Mouse (Mus musculus) midbrain, embryonic 13.5 days (tissue): ENCODE measurements at regions not wholly inside any gene's neighbourhood (a gene's known extent, or its start where the extent isn't known, plus 50 kb on each side); places are given as distances from the start of the nearest gene placed in this dataset.
A peak's percentile ranks its signal among the peaks of the same experiment; 100 is the strongest.

Source experiments
- ATAC-seq: fragments of 200-750 bp; cut with Nextera tagmentation; 2 replicates; pipeline ENCODE4 v1.8.0; 2017; ENCODE audit warnings: mild to moderate bottlenecking, moderate TSS enrichment, moderate library complexity
- H3K27ac ChIP-seq: fragments of 300-500 bp; sonication (generic); 2 replicates; pipeline ENCODE4 v1.5.1; 2015; ENCODE audit warnings: inconsistent platforms, mild to moderate bottlenecking, moderate library complexity
- H3K27me3 ChIP-seq: fragments of 300-500 bp; sonication (generic); 2 replicates; pipeline ENCODE4 v1.6.1; 2015; ENCODE audit warnings: mild to moderate bottlenecking, inconsistent platforms
- H3K36me3 ChIP-seq: fragments of 300-500 bp; sonication (generic); 2 replicates; pipeline ENCODE4 v1.6.1; 2015; ENCODE audit warnings: mild to moderate bottlenecking, inconsistent platforms
- H3K4me1 ChIP-seq: fragments of 300-500 bp; sonication (generic); replicated peaks from 2 replicates; pipeline ENCODE4 v1.6.1; 2015; ENCODE audit warnings: inconsistent platforms
- H3K4me2 ChIP-seq: fragments of 300-500 bp; sonication (generic); replicated peaks from 2 replicates; pipeline ENCODE4 v1.6.1; 2015; ENCODE audit warnings: moderate library complexity, mild to moderate bottlenecking, inconsistent platforms
- H3K4me3 ChIP-seq: fragments of 300-500 bp; sonication (generic); replicated peaks from 2 replicates; pipeline ENCODE4 v1.5.1; 2015; ENCODE audit warnings: mild to moderate bottlenecking, inconsistent platforms
- H3K9ac ChIP-seq: fragments of 300-500 bp; sonication (generic); replicated peaks from 2 replicates; pipeline ENCODE4 v1.6.1; 2015; ENCODE audit warnings: mild to moderate bottlenecking, inconsistent platforms
- H3K9me3 ChIP-seq: fragments of 300-500 bp; sonication (generic); 2 replicates; pipeline ENCODE4 v1.6.1; 2016; ENCODE audit warnings: mild to moderate bottlenecking, inconsistent platforms
- WGBS: fragments of 180-500 bp; shearing (Covaris S2); methylation state at CpG from one replicate; pipeline ENCODE4 v1.1.7; 2015; 5-methylcytosine and 5-hydroxymethylcytosine counted together

DNA sequence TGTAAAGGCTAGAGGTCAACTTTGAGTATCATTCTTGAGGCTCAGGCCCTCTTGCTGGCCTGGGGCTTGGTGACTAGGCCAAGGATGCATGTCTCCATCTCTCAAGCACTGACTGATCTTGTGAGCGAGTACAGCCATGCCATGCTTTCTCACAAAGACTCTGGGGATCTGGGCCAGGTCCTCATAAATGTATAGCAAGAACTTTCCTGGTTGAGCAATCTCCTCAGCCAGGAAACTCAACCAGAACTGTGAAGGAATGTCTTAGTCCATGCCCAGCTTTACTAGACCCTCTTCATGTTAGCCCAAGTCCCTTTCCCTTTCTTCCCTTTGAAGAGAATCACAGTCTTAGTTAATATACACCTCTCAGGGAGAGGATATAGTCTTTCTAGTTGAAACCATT, 96.9 kb upstream of the Frmd6 start:
- no peak overlapping the region for H3K4me2 ChIP-seq
- H3K9ac ChIP-seq = no peak overlapping the region
- H3K4me3 ChIP-seq = no peak overlapping the region
- WGBS = 97% methylated on average over 1 of the region's 1 CpGs
- ATAC-seq = no peak
- H3K27me3 ChIP-seq = no peaks in the 10 kb centered on the region
- H3K4me1 ChIP-seq = no peaks in the 10 kb centered on the region
- H3K36me3 ChIP-seq = no peaks in the 10 kb centered on the region
- H3K27ac ChIP-seq = no peak overlapping the region
- no peaks in the 10 kb centered on the region for H3K9me3 ChIP-seq

DNA sequence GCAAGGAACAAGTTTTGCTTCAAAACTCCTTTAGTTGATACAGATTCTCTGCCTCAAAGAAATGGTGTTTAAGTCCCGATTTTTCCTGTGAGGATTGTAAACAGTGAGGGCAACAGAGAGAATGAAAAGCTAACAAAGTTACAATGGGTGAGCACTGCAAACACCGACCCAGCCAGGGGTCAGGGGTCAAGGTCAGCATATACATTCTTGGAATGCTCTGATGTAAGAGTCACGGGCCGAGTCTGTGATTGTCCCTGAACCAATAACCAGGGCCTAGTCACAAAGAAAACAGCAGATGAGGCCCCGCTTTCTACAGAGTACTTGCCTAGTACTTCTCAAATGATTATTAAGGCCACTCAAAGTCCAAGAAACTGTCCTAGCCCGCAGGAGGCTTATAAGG, 95.4 kb upstream of the Frmd6 start:
- Histone ChIP-seq H3K36me3 (no peaks in the 10 kb centered on the region), H3K9ac (no peak overlapping the region), H3K4me2 (no peak overlapping the region), H3K27me3 (no peaks in the 10 kb centered on the region), H3K9me3 (no peaks in the 10 kb centered on the region), H3K4me3 (no peak overlapping the region), H3K27ac (no peak overlapping the region), H3K4me1 (no peaks in the 10 kb centered on the region)
- no peak for ATAC-seq
- WGBS = 46% methylated on average over 6 of the region's 6 CpGs

DNA sequence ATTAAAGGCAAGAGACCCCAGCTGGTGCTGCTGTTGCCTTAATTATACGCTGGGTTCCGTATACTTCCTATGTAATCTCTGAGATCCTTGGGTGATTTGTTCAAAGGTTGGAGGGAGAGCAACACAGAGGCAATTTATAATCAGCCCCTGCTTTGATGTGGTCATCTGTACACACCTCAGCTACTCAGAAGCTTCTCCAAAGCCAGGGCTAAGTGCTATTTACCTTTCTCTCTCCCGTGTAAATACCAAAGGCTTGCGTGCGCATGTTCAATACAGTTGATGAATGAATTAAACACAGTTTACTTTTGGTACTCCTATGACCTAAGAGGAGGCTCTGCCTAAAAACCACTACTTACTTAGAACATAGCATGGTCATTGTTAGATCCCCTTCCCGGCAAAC, 93.8 kb upstream of the Frmd6 start:
- Histone ChIP-seq H3K9me3 (no peaks in the 10 kb centered on the region), H3K27me3 (no peaks in the 10 kb centered on the region), H3K4me3 (no peak overlapping the region), H3K4me1 (no peaks in the 10 kb centered on the region), H3K36me3 (no peaks in the 10 kb centered on the region), H3K9ac (no peak overlapping the region), H3K27ac (no peak overlapping the region), H3K4me2 (no peak overlapping the region)
- no peak for ATAC-seq
- 79% methylated on average over 6 of the region's 6 CpGs for WGBS

DNA sequence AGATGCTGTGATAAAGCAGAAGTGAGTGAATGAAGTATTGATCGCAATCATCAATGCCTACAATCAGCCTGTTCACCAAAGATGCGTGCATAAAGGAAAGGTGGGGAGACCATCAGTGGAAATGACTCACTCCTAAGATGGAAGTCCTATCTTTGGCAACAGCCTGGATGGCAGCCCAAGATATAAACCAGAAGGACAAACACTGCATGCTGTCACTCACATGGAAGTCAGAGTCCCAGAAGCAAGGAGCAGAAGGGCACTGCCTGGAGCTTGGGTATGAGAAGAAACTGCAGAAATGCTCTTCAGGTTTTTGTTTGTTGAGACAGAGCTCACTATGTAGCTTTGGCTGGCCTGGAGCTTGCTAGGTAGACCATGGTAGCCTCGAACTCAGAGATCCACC, 92.7 kb upstream of the Frmd6 start:
- WGBS = 93% methylated on average over 3 of the region's 3 CpGs

DNA sequence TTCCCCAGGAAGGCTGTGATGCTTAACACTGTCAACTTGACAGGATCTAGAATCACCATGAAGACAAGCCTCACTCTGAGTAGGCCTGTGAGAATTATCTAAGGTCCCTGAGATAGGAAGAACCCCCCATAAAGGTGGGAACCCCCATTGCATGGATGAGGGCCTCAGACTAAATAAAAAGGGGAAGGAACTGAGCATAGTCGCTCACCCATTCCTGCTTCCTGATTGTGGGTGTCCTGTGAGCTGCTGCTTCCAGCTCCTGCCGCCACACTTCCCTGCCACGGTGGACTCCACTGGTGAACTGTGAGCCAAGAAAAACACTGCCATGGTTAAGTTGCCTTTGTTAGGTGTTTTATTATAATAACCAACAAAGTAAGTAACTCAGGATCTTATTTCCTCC, 86.8 kb upstream of the Frmd6 start:
- no peak for ATAC-seq

More for the DNA sequence above, 92.7 kb upstream of the Frmd6 start:
- Histone ChIP-seq H3K9ac (no peak overlapping the region), H3K9me3 (no peaks in the 10 kb centered on the region), H3K27ac (no peak overlapping the region), H3K27me3 (no peaks in the 10 kb centered on the region), H3K4me3 (no peak overlapping the region), H3K36me3 (no peaks in the 10 kb centered on the region), H3K4me2 (no peak overlapping the region), H3K4me1 (no peaks in the 10 kb centered on the region)
- no peak for ATAC-seq

DNA sequence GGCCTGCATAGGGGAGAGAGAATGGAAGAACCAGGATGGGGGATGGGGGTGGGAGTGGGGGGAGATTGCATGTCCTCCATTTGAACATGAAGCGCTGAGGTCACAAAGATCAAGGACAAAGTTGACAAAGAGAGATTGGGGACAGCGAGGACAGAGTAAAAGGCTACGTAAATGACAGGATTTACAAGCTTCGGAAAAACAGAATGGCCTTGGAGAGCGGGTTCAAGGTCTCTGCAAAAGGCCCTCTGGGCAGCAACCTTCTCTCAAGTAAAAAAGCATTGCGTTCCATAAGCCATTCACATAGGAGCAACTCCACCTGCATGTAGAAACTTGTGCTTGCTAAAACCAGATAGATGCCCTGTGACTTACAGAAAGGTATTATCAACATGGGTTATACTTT, 86.0 kb upstream of the Frmd6 start:
- H3K36me3 ChIP-seq = no peaks in the 10 kb centered on the region
- H3K4me1 ChIP-seq = no peaks in the 10 kb centered on the region
- ATAC-seq = no peak
- H3K27ac ChIP-seq = no peak overlapping the region
- H3K9me3 ChIP-seq = no peaks in the 10 kb centered on the region
- WGBS = 93% methylated on average over 6 of the region's 6 CpGs
- H3K9ac ChIP-seq = no peak overlapping the region
- H3K4me2 ChIP-seq = no peak overlapping the region
- H3K27me3 ChIP-seq = no peaks in the 10 kb centered on the region
- H3K4me3 ChIP-seq = no peak overlapping the region

More for the DNA sequence above, 86.8 kb upstream of the Frmd6 start:
- H3K36me3 ChIP-seq = no peaks in the 10 kb centered on the region
- no peaks in the 10 kb centered on the region for H3K4me1 ChIP-seq
- no peaks in the 10 kb centered on the region for H3K27me3 ChIP-seq
- no peak overlapping the region for H3K4me2 ChIP-seq
- 91% methylated on average over 3 of the region's 3 CpGs for WGBS
- no peaks in the 10 kb centered on the region for H3K9me3 ChIP-seq
- no peak overlapping the region for H3K4me3 ChIP-seq
- H3K9ac ChIP-seq = no peak overlapping the region
- H3K27ac ChIP-seq = no peak overlapping the region

DNA sequence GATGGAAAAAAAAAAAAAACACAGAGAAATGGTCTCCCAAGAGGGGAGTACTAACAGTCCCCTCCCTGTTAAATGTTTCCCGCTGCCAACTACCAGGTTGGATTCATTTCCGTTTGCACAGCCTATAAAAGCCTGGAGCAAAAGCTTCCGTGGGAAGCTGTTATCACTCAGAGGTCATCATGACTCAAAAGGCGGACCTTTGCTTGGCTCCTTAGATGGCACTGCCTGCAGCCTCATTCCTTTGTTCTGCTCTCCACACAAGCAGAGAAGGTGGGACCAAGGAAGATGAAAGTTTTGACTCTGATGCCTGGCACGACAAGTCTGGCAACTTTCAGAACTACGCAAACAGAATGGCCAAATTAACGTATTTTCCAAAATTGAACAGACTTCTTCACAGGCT, 85.5 kb upstream of the Frmd6 start:
- Histone ChIP-seq H3K9me3 (no peaks in the 10 kb centered on the region), H3K9ac (no peak overlapping the region), H3K27me3 (no peaks in the 10 kb centered on the region), H3K27ac (no peak overlapping the region), H3K36me3 (no peaks in the 10 kb centered on the region), H3K4me1 (no peaks in the 10 kb centered on the region), H3K4me2 (no peak overlapping the region), H3K4me3 (no peak overlapping the region)
- ATAC-seq = no peak
- 83% methylated on average over 7 of the region's 7 CpGs for WGBS

DNA sequence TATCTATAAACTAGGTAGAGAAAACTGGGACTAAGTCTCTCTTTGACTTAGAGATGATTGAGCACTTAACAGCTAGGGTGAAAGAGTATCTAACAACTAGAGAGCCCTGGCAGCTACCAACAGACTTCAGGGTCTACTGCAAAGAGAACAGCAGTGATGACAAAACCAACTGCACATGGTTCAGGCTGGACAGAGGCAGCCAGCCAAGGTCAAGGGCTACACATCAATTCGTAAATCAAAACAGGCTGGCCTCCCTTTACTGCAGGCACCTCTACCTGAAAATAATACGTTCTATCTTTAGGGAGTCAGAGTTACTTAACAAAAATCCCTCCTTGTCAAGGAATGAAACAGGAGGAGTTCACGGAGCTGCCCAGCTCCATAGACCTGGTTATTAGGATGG, 82.5 kb upstream of the Frmd6 start:
- H3K27ac ChIP-seq = no peak overlapping the region
- no peaks in the 10 kb centered on the region for H3K9me3 ChIP-seq
- H3K4me2 ChIP-seq = no peak overlapping the region
- H3K4me3 ChIP-seq = no peak overlapping the region
- H3K4me1 ChIP-seq = no peaks in the 10 kb centered on the region
- H3K9ac ChIP-seq = no peak overlapping the region
- no peak for ATAC-seq
- H3K36me3 ChIP-seq = no peaks in the 10 kb centered on the region
- 90% methylated on average over 3 of the region's 3 CpGs for WGBS
- H3K27me3 ChIP-seq = no peaks in the 10 kb centered on the region

DNA sequence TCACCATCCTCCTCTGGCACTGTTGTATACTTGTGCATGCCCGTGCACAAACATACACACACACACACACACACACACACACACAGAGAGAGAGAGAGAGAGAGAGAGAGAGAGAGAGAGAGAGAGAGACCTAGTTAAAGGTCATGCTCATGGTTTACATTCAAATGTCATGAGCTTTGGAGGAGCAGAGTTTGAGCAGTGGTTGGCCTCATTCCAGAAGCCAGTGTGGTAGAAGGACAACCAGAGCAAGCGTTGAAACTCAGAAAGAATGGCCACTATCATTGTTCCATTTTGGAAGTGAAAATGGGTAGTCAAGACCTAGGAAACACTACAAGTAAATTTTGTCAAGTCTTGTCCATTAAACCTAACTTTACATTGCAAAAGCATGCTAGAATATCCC, 79.6 kb upstream of the Frmd6 start:
- Histone ChIP-seq H3K27me3 (no peaks in the 10 kb centered on the region), H3K4me1 (0 out of 2 replicates have a peak, but pooled peaks cover 4% of the 10 kb centered on the region), H3K9me3 (no peaks in the 10 kb centered on the region), H3K9ac (no peak overlapping the region), H3K4me3 (no peak overlapping the region), H3K27ac (no peak overlapping the region), H3K36me3 (no peaks in the 10 kb centered on the region), H3K4me2 (no peak overlapping the region)
- ATAC-seq = no peak
- 82% methylated on average over 2 of the region's 2 CpGs for WGBS

DNA sequence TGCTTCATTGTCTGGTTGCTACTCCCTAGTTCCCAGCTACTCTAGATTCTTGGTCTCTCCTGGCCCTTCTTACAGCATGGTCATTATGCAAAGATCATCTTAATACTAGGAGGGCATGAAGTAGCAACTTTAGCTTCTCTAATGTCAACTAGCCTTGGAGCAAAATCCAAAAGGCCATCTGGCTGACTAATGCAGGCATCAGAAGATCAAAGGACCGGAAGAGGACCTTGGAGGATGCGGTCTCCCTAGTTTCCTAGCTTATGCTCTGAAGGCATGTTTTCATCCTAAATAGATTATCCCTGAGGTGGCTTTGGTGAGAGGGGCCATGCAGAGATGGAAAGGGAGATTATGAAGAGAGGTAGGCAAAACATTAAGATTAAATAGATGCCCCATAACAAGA, 75.7 kb upstream of the Frmd6 start:
- Histone ChIP-seq H3K9me3 (no peaks in the 10 kb centered on the region), H3K4me3 (no peak overlapping the region), H3K4me1 (peaks cover 14% of the 10 kb centered on the region), H3K36me3 (no peaks in the 10 kb centered on the region), H3K27me3 (no peaks in the 10 kb centered on the region), H3K9ac (no peak overlapping the region), H3K4me2 (no peak overlapping the region), H3K27ac (no peak overlapping the region)
- no peak for ATAC-seq
- WGBS = 76% methylated on average over 2 of the region's 2 CpGs

DNA sequence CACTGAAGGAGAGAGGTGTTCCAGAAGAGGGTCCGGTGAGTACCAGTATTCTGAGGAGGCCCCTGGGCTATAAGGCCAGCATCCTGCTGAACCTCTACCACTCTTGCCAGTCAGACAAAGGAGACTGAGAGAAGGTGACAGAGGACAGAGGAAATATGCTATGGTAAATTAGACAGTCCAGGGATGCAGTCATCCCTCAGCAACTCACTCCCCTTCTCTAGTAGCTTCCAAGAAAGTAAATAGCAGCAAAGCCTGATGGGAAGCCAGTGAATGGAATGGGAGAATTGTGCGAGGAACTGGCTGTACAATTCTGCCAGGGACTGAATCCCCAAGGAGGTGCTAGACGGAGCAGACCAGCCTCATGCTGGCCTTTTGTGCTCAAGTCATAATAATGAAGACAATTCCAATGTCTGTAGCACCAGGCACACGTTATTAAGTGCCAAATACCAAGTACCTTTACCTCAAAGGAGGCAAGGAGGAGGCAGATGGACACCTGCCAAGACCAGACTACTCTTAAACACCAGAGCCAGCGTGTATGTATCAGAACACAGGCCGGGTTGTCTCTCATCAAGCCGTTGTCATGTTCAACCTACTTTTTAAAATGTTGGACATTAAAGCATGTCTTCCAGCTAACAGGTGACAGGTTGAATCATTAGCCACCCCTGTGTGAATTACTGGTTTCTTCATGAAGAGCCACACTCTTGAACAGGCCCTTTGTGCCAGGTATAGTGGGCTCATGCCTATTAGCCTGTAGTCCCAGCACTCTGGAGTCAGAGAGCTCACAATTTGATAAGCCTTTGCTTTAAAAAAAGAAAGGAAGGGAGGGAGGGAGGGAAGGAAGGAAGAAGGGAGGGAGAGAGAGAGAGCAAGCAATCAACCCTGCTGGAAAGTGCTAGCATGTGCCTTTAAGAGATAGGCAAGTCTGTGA, 74.4 kb upstream of the Frmd6 start:
- H3K4me3 ChIP-seq = no peak overlapping the region
- H3K27me3 ChIP-seq = no peaks in the 10 kb centered on the region
- no peak for ATAC-seq
- H3K4me1 ChIP-seq = peaks cover 14% of the 10 kb centered on the region
- H3K27ac ChIP-seq = no peak overlapping the region
- H3K36me3 ChIP-seq = no peaks in the 10 kb centered on the region
- H3K4me2 ChIP-seq = no peak overlapping the region
- 74% methylated on average over 7 of the region's 7 CpGs for WGBS
- no peak overlapping the region for H3K9ac ChIP-seq
- H3K9me3 ChIP-seq = no peaks in the 10 kb centered on the region

DNA sequence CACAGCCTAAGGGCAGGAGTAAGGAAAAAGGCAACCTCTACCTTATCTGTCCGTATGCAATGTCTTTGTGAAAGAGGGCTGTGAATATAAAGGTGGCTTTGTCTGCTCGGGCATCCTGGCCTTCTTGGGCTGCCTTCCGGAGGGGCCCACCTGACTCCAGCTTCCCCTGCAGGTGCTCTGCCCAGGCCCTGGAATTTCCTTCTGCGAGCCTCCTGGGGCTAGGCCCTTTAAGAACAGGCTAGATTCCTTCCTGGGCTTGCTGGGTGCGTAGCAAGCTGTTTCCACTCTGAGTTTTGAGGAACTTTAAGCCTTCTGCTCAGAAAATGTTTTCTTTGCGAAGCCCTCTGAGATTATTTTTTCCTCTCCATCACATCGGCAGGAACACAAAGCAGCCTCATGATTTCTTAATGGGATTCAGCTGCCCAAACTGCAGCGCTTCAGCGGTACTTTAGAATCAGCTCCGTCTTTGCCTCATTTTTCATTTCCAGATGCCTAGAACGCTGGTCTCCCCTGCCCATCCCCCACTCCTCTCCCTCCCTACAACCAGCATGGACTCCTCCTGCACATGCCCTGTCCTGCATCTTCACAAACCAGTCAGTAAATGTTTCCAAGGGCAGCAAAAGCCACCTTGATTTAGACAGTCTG, 72.9 kb upstream of the Frmd6 start:
- H3K36me3 ChIP-seq = no peaks in the 10 kb centered on the region
- no peaks in the 10 kb centered on the region for H3K9me3 ChIP-seq
- WGBS = 32% methylated on average over 11 of the region's 11 CpGs
- H3K27me3 ChIP-seq = no peaks in the 10 kb centered on the region
- H3K9ac ChIP-seq = no peak overlapping the region
- H3K27ac ChIP-seq = peak overlapping the region; percentile 67
- ATAC-seq = no peak
- 0 out of 2 replicates have a peak overlapping the region, but pooled peaks have one; percentile 13 for H3K4me2 ChIP-seq
- H3K4me3 ChIP-seq = no peak overlapping the region
- H3K4me1 ChIP-seq = peaks cover 14% of the 10 kb centered on the region
